Mouse (Mus musculus) liver (tissue): ENCODE results near the gene Mpzl3.
"Not testable (repeated sequence)": the region's sequence is repeated elsewhere in the genome, so short reads cannot be mapped to it uniquely, and the experiment has no call there.

Experiments used
- DNase-seq: peaks from one replicate; pipeline ENCODE4 v3.0.0-alpha.2; 2020; ENCODE audit warnings: mixed read lengths

Mpzl3 gene

DNA sequence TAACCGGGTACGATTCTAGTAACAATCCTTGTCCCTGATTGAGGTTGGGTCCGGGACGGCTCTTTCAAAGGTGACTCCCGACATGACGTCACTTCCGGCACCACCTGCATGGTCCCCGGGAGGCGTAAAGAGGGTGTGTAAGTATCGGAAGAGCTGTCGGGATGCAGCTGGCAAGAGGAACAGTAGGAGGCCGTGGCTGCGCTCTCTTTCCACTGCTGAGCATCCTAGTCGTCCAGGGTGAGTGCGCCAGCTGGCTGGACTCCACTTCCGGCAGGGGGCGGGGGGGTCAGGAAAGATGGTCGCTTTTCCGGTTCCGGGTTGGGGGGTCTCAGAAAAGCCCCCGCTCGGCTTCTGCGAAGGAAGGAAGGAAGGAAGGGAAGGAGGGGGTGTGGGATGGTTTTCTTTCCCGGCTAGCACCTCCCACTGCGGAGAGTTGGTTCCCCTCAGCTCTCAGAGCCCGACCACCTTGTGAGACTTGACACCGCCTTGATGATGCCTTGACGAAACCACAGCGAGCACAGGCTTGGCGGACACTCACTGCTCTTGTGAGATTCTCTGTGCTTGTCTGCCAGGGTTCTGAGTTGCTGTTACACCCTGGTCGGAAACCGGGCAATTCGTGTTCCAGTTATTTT is at the start of gene Mpzl3:
Gene Mpzl3, plus strand, starts transcription at position 105 of the 632 bp plus-strand sequence.
- peak; percentile 67 for DNase-seq

DNA sequence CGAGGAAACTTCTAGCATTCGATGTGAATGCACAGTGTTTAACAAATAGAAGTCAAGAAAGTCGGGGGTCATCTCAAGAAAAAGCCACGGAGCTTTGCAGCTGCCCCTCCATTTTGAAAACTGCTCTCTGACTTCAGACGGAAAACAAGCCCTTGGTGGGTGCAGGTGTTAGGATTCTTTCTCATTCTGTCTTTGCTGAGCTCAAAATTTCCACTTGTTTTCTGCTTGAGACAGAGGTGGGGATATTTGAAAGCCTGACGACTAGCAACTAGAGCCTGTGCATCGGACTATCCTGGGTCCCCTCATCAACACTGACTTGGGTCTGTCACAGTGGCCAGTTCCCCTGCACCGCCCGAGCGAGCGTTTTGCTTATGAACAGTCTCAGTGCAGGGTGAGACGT is 47.6 kb upstream of the Mpzl3 start:
- no peak for DNase-seq

DNA sequence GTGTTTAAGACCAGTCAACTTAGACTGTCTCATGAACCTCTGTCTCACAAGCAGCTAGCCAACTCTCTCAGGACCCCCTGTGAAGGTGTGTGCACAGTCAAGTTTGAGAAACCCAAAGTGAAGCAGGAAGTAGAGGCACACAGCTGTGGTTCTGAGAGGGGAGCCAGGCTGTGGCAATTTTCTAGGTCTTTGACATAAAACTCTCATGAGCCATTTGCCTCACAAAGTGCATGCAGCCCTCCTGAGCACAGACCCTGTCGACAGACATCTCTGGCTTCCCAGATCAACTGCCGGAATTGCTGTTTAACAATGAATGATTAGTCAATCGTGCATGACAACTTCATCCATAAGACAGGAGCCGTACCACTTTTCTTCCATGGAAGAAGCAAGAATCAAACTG is 46.6 kb upstream of the Mpzl3 start:
- DNase-seq: no peak

DNA sequence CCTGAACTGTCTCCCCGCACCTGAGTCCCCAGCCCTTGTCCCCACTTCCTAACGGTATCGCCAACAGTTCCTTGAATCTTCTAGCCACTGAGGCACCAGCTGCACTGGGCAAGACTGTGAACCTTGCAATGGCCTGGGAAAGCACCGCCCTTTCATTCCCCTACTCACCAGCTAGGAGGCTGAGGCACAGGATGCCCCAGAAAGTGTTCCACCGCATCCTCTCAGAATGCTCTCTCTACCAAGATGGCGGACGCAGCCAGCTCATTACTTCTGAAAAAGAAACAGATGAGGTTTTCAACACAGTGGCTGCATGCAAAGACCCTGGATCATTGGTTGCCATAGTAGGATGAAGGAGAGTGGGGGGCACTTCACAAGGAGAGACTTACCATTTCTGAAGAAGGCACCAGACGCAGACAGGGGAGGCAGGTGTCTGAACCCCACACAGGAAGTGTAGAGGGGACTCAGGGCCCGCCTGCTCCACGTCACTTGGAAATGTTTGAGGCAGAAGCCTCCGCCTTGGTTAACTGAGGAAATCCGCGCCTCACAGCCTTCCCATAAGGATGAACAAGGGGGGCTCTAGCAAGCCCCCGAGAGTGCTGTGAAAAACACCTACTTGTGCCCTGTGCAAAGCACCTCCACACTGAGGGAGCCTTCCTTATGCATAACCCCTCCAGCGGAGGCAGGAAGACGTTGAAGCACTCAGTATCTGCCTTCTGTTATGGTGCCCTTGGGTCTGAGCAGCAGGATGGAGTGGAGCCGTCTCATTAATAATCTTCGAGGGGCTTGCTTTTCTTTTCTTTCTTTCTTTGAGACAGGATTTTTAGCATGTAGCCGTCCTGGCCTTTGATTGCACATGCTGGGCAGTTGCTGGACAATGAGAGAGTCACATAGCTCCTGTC is 45.6 kb upstream of the Mpzl3 start, which contains the start of gene Cd3e:
Gene Cd3e, minus strand, starts transcription at position 448 of the 899 bp plus-strand sequence.
- DNase-seq: no peak

DNA sequence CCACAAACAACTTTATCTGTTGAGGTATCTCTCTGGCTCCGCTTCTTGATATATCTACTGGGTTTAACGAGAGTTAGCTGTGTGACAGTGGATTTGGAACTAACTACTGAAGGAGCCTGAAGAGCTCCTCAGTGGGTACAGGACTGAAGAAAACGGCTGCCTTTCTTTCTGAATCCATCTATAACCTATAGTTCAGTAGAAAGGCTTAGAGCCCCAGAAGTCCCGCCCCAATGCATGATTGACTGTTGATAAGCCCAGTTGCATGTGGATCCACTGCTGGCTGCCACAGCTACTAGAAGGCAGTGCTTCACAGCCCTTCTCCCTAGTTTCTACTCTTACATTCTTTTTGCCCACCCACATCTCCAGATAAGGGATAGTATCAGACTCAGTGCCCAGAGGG is 44.5 kb upstream of the Mpzl3 start:
- no peak for DNase-seq

DNA sequence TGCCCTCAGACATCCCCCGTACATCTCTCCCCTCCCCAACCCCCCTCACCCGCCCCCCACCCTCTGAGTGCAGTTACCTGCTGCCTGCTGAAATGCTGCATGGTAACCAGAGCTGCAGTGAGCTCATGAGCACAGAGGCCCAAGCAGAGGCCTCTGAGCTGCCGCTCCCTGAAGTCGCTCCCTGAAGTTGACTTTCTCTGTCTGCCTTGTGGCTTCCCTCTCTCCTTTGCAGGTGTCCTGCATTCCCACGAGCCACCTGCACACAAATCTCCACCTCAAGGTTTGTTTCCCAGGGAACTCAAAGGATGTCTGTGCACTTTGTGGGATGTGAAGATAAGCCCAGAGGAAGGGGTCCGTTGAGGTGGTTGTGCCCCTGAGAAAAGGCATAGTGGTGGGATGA is 43.7 kb upstream of the Mpzl3 start:
- DNase-seq: no peak

DNA sequence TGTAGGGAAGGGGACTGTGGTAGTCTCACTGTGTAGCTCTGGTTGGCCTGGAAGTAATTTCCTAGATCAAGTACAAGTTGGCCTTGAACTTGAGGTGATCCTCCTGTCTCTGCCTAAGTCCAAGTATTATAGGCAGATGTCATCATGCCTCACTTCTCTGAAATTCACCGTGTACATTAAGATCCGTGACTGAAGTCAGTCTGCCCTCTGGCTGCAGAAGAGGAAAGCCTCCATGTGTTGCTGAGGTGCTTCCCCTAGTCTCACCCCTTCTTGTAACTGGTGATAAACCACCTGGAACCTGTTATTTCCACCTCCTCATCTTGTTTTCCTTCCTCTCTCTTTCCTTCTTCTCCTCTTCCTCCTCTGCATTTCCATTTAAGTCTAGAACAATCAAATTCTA is 40.1 kb upstream of the Mpzl3 start:
- DNase-seq: no peak

DNA sequence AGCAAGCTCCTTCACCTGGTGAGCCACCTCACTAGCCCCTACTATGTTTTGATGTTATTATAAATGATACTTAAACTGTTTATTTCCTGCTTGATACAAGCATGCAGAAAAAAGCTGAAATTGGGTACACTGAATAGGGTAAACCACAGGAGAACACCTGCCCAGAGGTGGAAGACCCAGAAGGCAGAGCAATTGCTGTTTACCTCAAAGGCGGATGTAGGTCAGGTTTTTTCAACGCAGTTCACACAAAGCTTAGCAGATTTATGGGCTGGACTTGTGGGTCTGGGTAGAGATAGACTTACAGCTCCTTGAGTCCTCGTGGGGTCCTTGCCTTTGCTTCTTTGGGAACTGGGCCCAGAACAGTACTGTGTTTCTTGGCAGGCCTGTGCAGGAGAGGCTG is 39.1 kb upstream of the Mpzl3 start:
- DNase-seq: no peak

DNA sequence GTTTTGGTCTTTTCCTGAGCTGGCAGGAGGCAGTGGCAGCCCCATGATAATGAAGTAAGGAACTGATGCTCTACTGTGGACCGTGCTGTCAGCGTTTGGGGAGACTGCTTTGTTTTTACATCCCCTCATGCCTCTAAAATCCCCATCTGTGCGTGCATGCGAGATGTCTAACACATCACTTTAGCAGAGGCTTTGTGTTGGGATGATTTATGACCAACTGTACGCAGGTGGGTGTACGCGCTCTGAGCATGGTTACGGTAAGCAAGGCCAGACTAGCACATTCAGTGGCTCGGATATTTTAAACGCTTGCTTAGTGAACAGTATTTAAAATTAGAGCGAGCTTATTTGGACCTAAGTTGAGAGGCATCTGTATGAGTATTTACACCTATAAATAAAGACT is 37.0 kb upstream of the Mpzl3 start:
- no peak for DNase-seq

DNA sequence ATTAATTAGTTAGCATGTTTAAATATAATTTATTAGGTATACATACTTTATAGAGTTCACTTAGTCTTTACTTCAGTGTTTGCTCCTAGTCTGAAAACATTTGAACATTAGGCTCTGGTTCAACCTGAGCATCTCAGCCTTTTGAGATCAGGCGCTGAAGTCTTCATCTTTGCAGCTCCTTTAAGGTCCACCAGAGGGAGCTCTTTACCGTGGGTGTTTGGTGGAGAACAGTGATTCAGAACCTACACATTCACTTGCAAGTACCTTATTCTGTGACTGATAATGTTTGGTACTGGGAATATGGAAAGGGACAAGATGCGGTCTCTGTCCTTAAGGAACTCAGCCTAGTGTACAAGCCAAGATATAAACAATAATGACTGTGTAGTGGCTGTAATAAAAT is 32.2 kb upstream of the Mpzl3 start:
- peak; percentile 20 for DNase-seq

DNA sequence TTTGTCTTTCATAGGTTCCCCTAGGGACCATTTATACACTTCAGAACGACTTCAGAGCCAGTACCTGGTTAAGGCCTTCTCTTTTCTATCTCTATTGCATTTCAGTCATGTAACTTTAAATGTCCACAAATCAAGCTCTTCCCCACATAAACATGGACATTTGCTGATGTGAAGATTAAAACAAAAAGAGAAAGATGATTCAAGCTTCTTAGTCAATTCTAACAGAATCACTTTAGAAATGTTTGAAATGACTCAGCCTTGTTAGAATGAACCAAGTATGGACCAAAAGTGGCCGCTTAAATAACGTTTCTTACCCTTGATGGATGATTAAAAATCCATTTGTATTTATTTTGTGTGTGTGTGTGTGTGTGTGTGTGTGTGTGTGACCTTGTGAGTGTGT is 31.3 kb upstream of the Mpzl3 start:
- DNase-seq: no peak

DNA sequence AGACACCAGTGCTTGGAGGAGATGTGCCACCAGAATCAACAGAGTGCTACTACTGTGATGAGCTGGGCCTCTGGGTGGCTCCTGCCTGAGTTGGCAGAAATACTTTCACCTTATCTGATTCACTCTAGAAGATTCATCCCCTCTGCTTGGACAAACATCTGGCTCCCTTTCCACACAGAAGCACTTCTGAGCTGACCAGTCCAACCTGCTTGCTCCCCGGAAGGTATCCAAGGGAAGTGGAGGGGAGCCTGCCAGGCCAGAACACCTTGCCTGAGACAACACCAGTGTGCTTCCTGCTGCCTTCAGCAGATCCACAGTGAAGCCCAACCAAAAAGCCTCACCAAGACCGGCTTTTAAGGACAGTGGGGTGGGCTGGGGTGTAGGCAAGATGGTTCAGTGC is 30.8 kb upstream of the Mpzl3 start:
- no peak for DNase-seq

DNA sequence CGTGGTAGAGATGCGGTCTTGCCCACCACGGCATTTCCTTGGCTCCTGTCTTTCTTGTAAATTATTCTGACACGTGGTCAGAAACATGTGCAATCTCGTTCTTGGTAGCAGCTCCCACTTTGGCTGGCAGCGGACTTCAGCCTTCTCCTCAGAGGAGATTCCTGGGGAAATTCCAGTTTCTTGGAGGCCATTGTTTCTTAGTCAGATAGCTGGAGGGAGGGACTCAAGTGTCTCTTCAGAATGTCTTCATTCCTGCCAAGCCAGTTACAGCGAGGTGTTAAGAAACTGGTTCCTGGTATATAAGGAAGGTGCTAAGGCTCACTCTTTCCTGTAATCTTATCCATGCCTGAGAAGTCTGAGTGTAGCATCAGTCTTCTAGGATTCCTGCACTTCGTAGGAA is 27.6 kb upstream of the Mpzl3 start:
- no peak for DNase-seq

DNA sequence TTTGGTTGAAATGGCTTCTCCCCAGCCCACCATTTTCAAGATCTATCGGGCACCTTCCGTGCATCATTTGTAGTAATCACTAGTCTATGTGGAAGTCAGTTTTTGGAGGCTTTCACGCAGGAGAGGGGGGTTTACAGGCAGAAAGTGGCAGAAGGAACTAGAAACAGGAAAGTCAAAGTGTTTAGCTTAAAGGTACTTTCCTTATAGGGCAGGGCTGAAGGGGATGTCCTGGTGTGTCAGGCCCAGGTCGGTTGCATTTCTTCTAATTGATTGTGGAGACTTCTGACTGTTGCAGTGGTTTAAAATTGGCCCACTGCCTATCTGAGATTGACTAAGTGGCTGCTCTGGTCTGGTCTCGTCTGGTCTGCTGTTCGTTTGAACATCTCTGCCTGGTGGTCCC is 24.6 kb upstream of the Mpzl3 start:
- DNase-seq: no peak

DNA sequence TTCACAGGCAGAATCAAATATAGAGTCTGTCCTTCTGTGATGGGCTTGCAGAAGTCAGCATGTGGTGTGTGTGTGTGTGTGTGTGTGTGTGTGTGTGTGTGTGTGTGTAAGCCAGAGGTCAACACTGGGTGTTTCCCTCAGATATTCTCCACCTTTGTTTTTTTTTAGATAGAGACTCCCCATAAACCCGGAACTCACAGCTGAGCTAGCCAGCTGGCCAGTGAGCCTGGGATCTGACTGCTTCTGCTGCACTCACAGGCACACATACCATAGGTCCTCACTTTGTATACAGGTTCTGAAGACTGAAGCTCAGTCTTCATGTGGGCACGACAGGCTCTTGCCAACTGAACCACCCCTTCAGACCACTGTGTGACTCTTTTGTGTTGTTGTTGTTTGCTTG is 22.7 kb upstream of the Mpzl3 start:
- DNase-seq: no peak

DNA sequence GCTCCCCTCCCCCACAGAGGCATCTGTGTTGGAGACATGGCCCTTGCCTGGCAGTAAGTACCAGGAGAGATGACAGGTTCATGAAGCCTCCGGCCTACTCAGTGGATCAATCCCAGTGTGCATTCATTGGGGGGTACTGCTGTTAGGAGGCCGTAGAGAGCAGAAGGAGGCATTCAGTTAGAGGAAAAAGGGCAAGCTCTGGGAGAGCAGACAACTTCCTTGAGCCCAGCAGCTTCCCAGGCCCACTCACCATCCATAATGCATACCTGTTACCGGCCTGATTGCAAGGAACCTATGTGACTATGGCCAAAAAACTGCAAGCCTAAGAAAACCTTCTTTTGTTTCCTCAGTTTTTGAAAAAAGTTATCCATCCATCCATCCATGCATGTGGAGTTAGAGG is 20.5 kb upstream of the Mpzl3 start:
- DNase-seq: no peak

DNA sequence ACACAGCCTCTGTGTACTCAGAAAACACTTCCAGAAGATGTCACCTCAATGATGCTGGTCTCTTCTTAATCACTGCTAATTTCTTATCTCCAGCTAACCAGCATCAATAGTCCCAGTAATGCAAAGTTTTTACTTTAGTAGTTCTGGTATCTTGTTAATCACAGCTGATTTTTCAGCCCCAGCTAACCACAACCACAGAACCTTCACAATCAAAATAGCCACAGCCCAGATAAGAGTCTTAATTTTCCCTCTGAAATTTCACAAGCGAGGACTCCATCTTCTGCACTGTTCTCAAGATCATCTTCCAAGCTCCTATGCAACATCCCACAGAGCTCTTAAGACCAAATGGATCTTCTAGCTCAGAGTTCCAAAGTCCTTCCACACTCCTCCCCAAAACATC is 17.2 kb upstream of the Mpzl3 start:
- DNase-seq: not testable (repeated sequence)

DNA sequence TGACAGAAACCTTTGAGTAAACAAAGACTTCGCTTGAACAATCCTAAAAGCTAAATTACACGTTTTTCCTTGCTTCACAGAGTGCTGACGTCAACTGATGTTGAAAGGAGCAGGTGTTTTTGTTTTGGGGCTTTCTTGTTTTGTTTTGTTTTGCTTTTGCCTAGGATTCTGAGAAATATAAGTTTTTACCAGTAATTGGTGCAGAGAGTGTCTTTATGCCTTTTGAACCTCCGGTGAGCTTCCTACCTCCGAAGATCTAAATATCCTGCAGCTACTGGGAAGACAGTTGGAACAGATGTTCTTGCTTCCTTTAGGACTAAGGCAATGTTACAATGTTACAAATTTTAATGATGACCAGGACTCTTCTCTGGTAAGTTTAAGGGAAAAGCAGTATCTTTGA is 15.5 kb upstream of the Mpzl3 start, which contains the start of gene Mpzl2:
Gene Mpzl2, plus strand, starts transcription at position 301 of the 400 bp plus-strand sequence.
- no peak for DNase-seq

DNA sequence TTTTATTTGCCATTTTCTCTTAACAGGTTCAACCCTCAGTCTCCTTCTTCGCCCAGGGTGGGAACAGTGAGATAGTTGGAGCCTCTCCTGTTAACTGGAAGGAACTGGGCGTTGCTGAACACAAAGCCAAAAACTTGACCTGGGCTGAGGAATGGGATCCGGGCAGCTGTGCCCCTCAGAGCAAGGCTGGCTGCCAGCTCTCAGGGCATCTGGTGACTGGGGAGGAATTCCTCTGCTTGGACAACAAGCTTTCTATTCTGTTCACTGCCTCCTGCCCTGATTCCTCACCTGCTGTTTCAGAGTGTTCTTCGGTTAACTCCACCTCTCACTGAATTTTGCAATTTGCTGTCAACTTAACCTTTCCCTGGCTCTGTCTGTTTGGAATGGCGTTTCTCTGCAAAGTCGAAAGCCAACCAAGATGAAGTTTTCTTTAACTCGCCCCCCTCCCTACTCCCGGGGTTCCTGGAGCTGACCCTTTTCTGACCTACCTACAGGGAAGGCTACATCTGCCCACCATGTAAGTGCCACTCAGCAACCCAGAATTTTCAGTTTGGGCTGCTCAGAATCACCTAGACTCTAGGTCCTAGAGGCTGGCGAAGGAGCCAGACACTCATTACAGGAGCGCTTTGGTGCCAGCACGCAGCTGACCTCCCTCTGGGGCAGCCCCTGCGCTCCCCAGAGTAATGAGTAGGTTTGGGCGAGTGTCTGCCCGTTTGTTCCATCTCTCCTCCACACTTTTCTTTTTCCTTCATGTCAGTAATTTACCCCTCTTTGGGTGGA is 14.7 kb upstream of the Mpzl3 start:
- DNase-seq: no peak

DNA sequence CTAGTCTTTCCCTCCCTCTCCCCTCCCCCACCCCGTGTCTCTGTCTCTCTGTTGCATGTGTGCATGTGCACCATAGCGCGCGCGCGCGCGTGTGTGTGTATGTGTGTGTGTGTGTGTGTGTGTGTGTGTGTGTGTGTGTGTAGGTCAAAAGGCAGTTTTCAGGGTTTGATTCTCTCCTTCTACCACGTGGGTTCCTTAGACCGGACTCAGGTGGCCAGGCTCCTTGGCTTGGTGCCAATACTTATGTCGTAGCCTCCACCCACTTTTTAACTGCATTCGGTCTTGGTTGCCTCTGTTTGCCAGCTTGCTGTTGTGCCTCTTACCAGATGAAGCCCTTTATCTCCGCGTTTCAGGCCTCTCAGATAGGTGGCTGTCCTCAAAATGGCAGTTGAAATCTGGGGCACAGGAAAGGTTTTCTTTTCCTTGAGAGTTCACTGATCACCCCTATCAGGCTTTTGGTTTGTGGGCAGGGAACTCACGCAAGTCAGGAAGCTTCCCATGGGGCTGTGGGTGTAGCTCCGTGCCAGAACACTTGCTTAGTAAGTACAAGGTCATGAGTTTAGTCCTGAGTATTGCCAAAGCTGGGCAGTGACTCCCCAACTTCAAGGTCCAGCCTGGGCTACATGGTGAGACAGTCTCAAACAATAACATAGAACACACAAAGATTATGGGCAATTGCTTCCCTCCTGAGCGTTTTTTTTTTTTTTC is 13.7 kb upstream of the Mpzl3 start:
- DNase-seq: peak; percentile 32

DNA sequence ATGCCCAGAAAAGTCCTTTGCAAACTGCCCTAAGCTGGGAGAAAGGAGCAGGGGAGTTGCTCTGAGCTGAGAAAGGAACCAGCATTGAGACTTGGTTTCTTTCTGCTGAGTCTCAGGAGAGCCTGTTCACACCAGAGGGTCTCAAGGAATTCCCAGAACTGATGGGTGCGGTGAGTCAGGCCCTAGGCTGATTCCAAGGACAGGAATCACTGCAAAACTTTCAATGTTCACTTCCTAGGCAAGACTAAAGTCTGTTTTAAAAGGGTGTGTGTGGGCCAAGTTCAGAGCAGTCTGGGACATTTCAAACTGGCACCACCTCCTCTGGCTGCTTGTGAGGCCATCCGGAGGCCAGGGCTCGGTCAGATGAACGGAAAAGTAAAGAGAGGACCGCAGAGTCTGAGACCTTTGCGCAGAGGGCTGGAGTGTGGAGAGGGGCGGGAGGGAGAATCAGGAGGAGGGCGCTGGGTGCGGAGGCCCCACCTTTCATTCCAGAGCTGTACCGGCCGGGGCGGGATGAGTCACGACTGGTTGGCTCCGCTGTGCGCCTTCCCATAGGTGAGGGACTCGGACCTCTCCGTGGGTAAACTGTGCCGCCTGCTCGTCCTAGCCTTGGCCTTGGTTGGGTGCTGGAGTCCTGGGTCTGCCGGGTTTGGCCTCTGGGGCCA is 12.8 kb upstream of the Mpzl3 start:
- peak; percentile 65 for DNase-seq

DNA sequence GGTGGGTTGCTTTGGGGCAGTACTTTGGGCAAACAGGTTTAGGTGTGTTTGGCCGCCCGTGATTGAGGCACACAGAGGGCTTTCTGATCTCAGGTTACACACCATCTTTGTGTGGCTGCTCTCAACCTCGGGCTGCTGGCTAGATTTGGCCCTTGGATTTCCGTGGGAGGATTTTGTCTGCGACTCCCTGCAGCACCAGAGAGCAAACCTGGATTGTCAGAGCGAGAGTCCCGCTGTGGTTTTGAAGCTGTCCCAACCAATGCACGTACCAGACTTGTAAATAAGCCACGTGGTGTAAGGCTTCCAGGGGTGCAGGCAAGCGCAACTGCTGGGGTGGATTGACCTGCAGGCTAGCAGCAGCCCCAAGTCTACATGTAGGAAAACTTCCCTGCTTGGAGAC is 12.0 kb upstream of the Mpzl3 start:
- DNase-seq: no peak
